Mouse (Mus musculus) G1E (cell line): ENCODE measurements at regions not wholly inside any gene's neighbourhood (a gene's known extent, or its start where the extent isn't known, plus 50 kb on each side); places are given as distances from the start of the nearest gene placed in this dataset.
A peak's percentile ranks its signal among the peaks of the same experiment; 100 is the strongest.

Experiments
- ATAC-seq: 2 replicates; pipeline ENCODE4 v1.8.0; 2016; ENCODE audit warnings: mild to moderate bottlenecking; ENCODE audit not compliant: insufficient number of reproducible peaks, poor library complexity, low FRiP score, severe bottlenecking; ENCODE audit errors: extremely low read depth
- DNase-seq: peaks from one replicate; pipeline ENCODE4 v3.0.0; 2012; ENCODE audit warnings: low spot score
- H3K27me3 ChIP-seq: 2 replicates; pipeline ENCODE4 v1.6.1; 2012; ENCODE audit warnings: mild to moderate bottlenecking, low read length, inconsistent platforms; ENCODE audit not compliant: insufficient read depth
- H3K36me3 ChIP-seq: replicated peaks from 2 replicates; pipeline ENCODE3; 2012; ENCODE audit warnings: mild to moderate bottlenecking, inconsistent platforms
- H3K4me1 ChIP-seq: 2 replicates; pipeline ENCODE4 v1.6.1; 2012; ENCODE audit warnings: low read depth, low read length, inconsistent platforms, mixed read lengths; ENCODE audit not compliant: insufficient read depth
- H3K4me3 ChIP-seq: 2 replicates; pipeline ENCODE4 v1.5.1; 2012; ENCODE audit warnings: low read depth, mild to moderate bottlenecking, inconsistent platforms, low read length, moderate library complexity, mixed read lengths
- H3K9me3 ChIP-seq: replicated peaks from 2 replicates; pipeline ENCODE4 v1.6.1; 2012; ENCODE audit warnings: inconsistent platforms
- CTCF ChIP-seq: IDR thresholded peaks from 2 replicates; pipeline ENCODE4 v1.5.1; 2012; ENCODE audit warnings: low read depth, low read length, inconsistent platforms, mixed read lengths
- GATA1 ChIP-seq: IDR thresholded peaks from 2 replicates; pipeline ENCODE4 v1.6.1; 2012; ENCODE audit warnings: borderline replicate concordance, low read length, inconsistent platforms, mixed read lengths
- GATA2 ChIP-seq: IDR thresholded peaks from 2 replicates; pipeline ENCODE4 v1.6.1; 2012; ENCODE audit warnings: low read depth, low read length, inconsistent platforms, borderline replicate concordance
- POLR2AphosphoS5 ChIP-seq: IDR thresholded peaks from 2 replicates; pipeline ENCODE4 v1.6.1; 2012; ENCODE audit warnings: low read depth, low read length, inconsistent platforms; ENCODE audit not compliant: insufficient replicate concordance
- TAL1 ChIP-seq: conservative IDR thresholded peaks from 2 replicates; pipeline ENCODE4 v1.6.1; 2012; ENCODE audit warnings: low read depth, low read length, inconsistent platforms, mixed read lengths

GRCm38 (mm10) chr15:42207187-42207846 is 2073.2 kb downstream of the 9330182O14Rik start:
- Histone ChIP-seq H3K27me3 (peaks cover 7% of the 10 kb centered on the region; the same call in 1 of the 2 replicates), H3K9me3 (no peaks in the 10 kb centered on the region), H3K4me3 (no peak overlapping the region), H3K36me3 (no peaks in the 10 kb centered on the region), H3K4me1 (no peaks in the 10 kb centered on the region)
- ATAC-seq (peak; percentile 54; the same call in 1 of the 2 replicates), DNase-seq (no peak)
- no peak for TF ChIP-seq GATA2
- no peak for TF ChIP-seq GATA1
- no peak for TF ChIP-seq TAL1
- no peak for TF ChIP-seq POLR2AphosphoS5
- TF ChIP-seq CTCF, result no peak

GRCm38 (mm10) chr15:42219496-42219895 is 2085.3 kb downstream of the 9330182O14Rik start:
- ATAC-seq (no peak), DNase-seq (no peak)
- Histone ChIP-seq H3K9me3 (no peaks in the 10 kb centered on the region), H3K4me1 (no peaks in the 10 kb centered on the region), H3K4me3 (no peak overlapping the region), H3K27me3 (no peaks in the 10 kb centered on the region; the same call in 1 of the 2 replicates), H3K36me3 (no peaks in the 10 kb centered on the region)
- TF ChIP-seq CTCF (no peak), TAL1 (no peak)

- no peak for TF ChIP-seq CTCF
- no peak for TF ChIP-seq TAL1
- TF ChIP-seq GATA2, result no peak
- no peak for TF ChIP-seq POLR2AphosphoS5
- TF ChIP-seq GATA1, result no peak
- no peak for ATAC-seq
- H3K27me3 ChIP-seq, result no peaks in the 10 kb centered on the region; the same call in 1 of the 2 replicates
Measured at GRCm38 (mm10) chr15:42220005-42220404, 2085.8 kb downstream of the 9330182O14Rik start.

GRCm38 (mm10) chr15:42225006-42225405 is 2090.8 kb downstream of the 9330182O14Rik start:
- Histone ChIP-seq H3K9me3 (no peaks in the 10 kb centered on the region), H3K27me3 (no peaks in the 10 kb centered on the region), H3K4me1 (no peaks in the 10 kb centered on the region), H3K36me3 (no peaks in the 10 kb centered on the region), H3K4me3 (no peak overlapping the region)
- TF ChIP-seq GATA2 (no peak), POLR2AphosphoS5 (no peak), CTCF (no peak), TAL1 (no peak), GATA1 (no peak)
- DNase-seq, result no peak
- no peak for ATAC-seq

More at GRCm38 (mm10) chr15:42220005-42220404, 2085.8 kb downstream of the 9330182O14Rik start:
- Histone ChIP-seq H3K36me3 (no peaks in the 10 kb centered on the region), H3K9me3 (no peaks in the 10 kb centered on the region), H3K4me1 (no peaks in the 10 kb centered on the region), H3K4me3 (no peak overlapping the region)
- no peak for DNase-seq

GRCm38 (mm10) chr15:42231692-42232091 is 2097.5 kb downstream of the 9330182O14Rik start:
- H3K4me1 ChIP-seq, result no peaks in the 10 kb centered on the region
- TF ChIP-seq POLR2AphosphoS5 (no peak), GATA2 (no peak), GATA1 (no peak), CTCF (no peak), TAL1 (no peak)
- H3K4me3 ChIP-seq, result no peak overlapping the region
- ATAC-seq, result no peak
- no peak for DNase-seq
- H3K9me3 ChIP-seq, result peaks cover 6% of the 10 kb centered on the region
- no peaks in the 10 kb centered on the region for H3K27me3 ChIP-seq
- H3K36me3 ChIP-seq, result no peaks in the 10 kb centered on the region

GRCm38 (mm10) chr15:42246812-42247211 is 2112.6 kb downstream of the 9330182O14Rik start:
- ATAC-seq, result no peak
- Histone ChIP-seq H3K27me3 (no peaks in the 10 kb centered on the region), H3K9me3 (no peaks in the 10 kb centered on the region), H3K4me3 (no peak overlapping the region), H3K36me3 (no peaks in the 10 kb centered on the region), H3K4me1 (no peaks in the 10 kb centered on the region)
- TF ChIP-seq CTCF, result no peak
- TF ChIP-seq GATA2, result no peak
- TF ChIP-seq TAL1, result no peak
- TF ChIP-seq POLR2AphosphoS5, result no peak
- no peak for TF ChIP-seq GATA1
- DNase-seq, result no peak

GRCm38 (mm10) chr15:42252730-42253330 is 2118.7 kb downstream of the 9330182O14Rik start:
- DNase-seq (no peak), ATAC-seq (no peak)
- Histone ChIP-seq H3K9me3 (no peaks in the 10 kb centered on the region), H3K4me3 (no peak overlapping the region), H3K36me3 (no peaks in the 10 kb centered on the region), H3K27me3 (no peaks in the 10 kb centered on the region; the same call in 1 of the 2 replicates), H3K4me1 (no peaks in the 10 kb centered on the region)
- no peak for TF ChIP-seq GATA1
